Mouse (Mus musculus): Measurements from ENCODE around the gene Gm4131.

DNA sequence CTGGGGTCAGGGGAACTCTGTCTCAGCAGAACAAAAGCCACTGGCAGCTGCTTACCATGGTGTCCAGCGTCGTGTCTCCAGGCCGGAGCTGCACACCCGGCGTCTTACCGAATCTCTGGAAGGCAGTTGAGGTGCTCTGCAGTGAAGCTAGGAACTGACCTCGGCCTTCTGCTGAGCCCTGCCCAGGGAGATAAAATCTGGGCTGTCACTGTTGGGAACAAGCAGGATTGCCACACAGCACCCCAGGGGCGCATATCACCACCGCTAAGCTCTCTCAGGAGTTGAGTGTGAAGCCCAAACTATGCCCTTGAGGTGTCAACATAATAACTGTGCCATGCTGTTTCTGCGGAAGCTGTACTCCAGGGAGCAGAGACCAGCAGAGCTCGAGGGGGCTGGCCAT is 113.4 kb downstream of the Gm4131 start:
- TF ChIP-seq CTCF (IDR thresholded peaks at IDR 0.05; ENCODE audit: low read depth, low read length): no peak
- no peak for TF ChIP-seq POLR2A (IDR thresholded peaks at IDR 0.05; ENCODE audit: extremely low read depth, insufficient read depth, low read length)
